Mouse (Mus musculus): Measurements from ENCODE around the gene Gm3727. TPM values are rescaled to one million over a fixed set of nuclear protein-coding genes. Genes with fewer than 3 reads are reported as not detected.
"Not testable (repeated sequence)": the region's sequence is repeated elsewhere in the genome, so short reads cannot be mapped to it uniquely, and the experiment has no call there.

Gm3727 gene
- not detected in 2 replicates for polyA plus RNA-seq (2014; fragmentation: Nextera tagmentation; extraction: Ambion mirVana)

GRCm38 (mm10) chr14:7264614-7265013, at the start of gene Gm3727:
TSS of gene Gm3727 (minus strand) at chr14:7264714.
- not testable (repeated sequence) for H3K4me1 ChIP-seq (ENCODE audit: control insufficient read depth, insufficient read depth, low read length); DNase-seq (ENCODE audit: low spot score); H3K36me3 ChIP-seq (replicated peaks; ENCODE audit: control insufficient read depth, insufficient read depth, low read depth, low read length); H3K27me3 ChIP-seq (ENCODE audit: control insufficient read depth, insufficient read depth, low read length); ATAC-seq (replicated peaks; ENCODE audit: insufficient number of reproducible peaks, low FRiP score, low TSS enrichment, low read depth); H3K4me3 ChIP-seq (ENCODE audit: low read depth, low read length); H3K4me2 ChIP-seq (ENCODE audit: low read depth, low read length); H3K9ac ChIP-seq (replicated peaks; ENCODE audit: low read length); H3K27ac ChIP-seq (replicated peaks; ENCODE audit: low read depth, low read length); H3K9me3 ChIP-seq (replicated peaks; ENCODE audit: control insufficient read depth, low read length)
- WGBS: 83% methylated on average over 3 of the region's 3 CpGs

- not testable (repeated sequence) for H3K27ac ChIP-seq (replicated peaks; ENCODE audit: low read depth, low read length); H3K4me1 ChIP-seq (ENCODE audit: control insufficient read depth, insufficient read depth, low read length); ATAC-seq (replicated peaks; ENCODE audit: insufficient number of reproducible peaks, low FRiP score, low TSS enrichment, low read depth); H3K36me3 ChIP-seq (replicated peaks; ENCODE audit: control insufficient read depth, insufficient read depth, low read depth, low read length); H3K27me3 ChIP-seq (ENCODE audit: control insufficient read depth, insufficient read depth, low read length); H3K9me3 ChIP-seq (replicated peaks; ENCODE audit: control insufficient read depth, low read length); H3K4me2 ChIP-seq (ENCODE audit: low read depth, low read length); H3K9ac ChIP-seq (replicated peaks; ENCODE audit: low read length); H3K4me3 ChIP-seq (ENCODE audit: low read depth, low read length)
- peak; percentile 51 for DNase-seq (ENCODE audit: low spot score)
- 0% methylated on average over 7 of the region's 10 CpGs for WGBS
Measured at GRCm38 (mm10) chr14:7243498-7243897, 21.0 kb downstream of the Gm3727 start.

Other genes starting within 250 kb of the Gm3727 start
- gene Gm10406, start 237.3 kb downstream of the Gm3727 start, polyA plus RNA-seq (2014; fragmentation: Nextera tagmentation; extraction: Ambion mirVana): 1.7 and 2.0 TPM in 2 replicates
- gene Gm3685, start 219.7 kb downstream of the Gm3727 start, polyA plus RNA-seq (2014; fragmentation: Nextera tagmentation; extraction: Ambion mirVana): not detected in 2 replicates
- 2.3 and 2.5 TPM in 2 replicates for gene Gm3696, start 164.1 kb downstream of the Gm3727 start, polyA plus RNA-seq (2014; fragmentation: Nextera tagmentation; extraction: Ambion mirVana)
- not detected in 2 replicates for gene Gm6676, start 139.3 kb downstream of the Gm3727 start, polyA plus RNA-seq (2014; fragmentation: Nextera tagmentation; extraction: Ambion mirVana)
- 5.2 and 5.6 TPM in 2 replicates for gene Gm3512, start 90.2 kb downstream of the Gm3727 start, polyA plus RNA-seq (2014; fragmentation: Nextera tagmentation; extraction: Ambion mirVana)
- gene Gm16434, start 70.2 kb downstream of the Gm3727 start, polyA plus RNA-seq (2014; fragmentation: Nextera tagmentation; extraction: Ambion mirVana): not detected in 2 replicates
- 1.1 and 1.5 TPM in 2 replicates for gene Gm3739, start 50.3 kb upstream of the Gm3727 start, polyA plus RNA-seq (2014; fragmentation: Nextera tagmentation; extraction: Ambion mirVana)
- gene Gm5797, start 67.7 kb upstream of the Gm3727 start, polyA plus RNA-seq (2014; fragmentation: Nextera tagmentation; extraction: Ambion mirVana): not detected in 2 replicates
- gene Gm8374, start 100.4 kb upstream of the Gm3727 start, polyA plus RNA-seq (2014; fragmentation: Nextera tagmentation; extraction: Ambion mirVana): not detected in 2 replicates
- gene Gm3755, start 186.2 kb upstream of the Gm3727 start, polyA plus RNA-seq (2014; fragmentation: Nextera tagmentation; extraction: Ambion mirVana): not detected in 2 replicates
- gene Gm3752, start 219.0 kb upstream of the Gm3727 start, polyA plus RNA-seq (2014; fragmentation: Nextera tagmentation; extraction: Ambion mirVana): 3.2 and 3.8 TPM in 2 replicates

Data from embryonic facial prominence, embryonic 11.5 days (tissue).